Mouse (Mus musculus) embryo, embryonic 11 days (tissue): Measurements from ENCODE around the gene St3gal3.

Experiments used
- DNase-seq: peaks from one replicate; pipeline ENCODE4 v3.0.0-alpha.2; 2015

St3gal3 gene

GRCm38 (mm10) chr4:118138891-118139290 lies 4.2 kb upstream of the St3gal3 start:
- no peak for DNase-seq

GRCm38 (mm10) chr4:118137857-118138256 lies 3.1 kb upstream of the St3gal3 start:
- no peak for DNase-seq

- no peak for DNase-seq
Observed at GRCm38 (mm10) chr4:118137311-118137710, 2.6 kb upstream of the St3gal3 start.

- DNase-seq, result no peak
Observed at GRCm38 (mm10) chr4:118135414-118135813, 700 bp upstream of the St3gal3 start.

- DNase-seq, result no peak
Observed at GRCm38 (mm10) chr4:118131329-118131728, 3.4 kb downstream of the St3gal3 start.

GRCm38 (mm10) chr4:118123030-118123704 lies 11.5 kb downstream of the St3gal3 start:
- no peak for DNase-seq

- no peak for DNase-seq
Observed at GRCm38 (mm10) chr4:118122078-118122477, 12.6 kb downstream of the St3gal3 start.

GRCm38 (mm10) chr4:118117565-118117964 lies 17.1 kb downstream of the St3gal3 start:
- no peak for DNase-seq

- DNase-seq, result no peak
Observed at GRCm38 (mm10) chr4:118116098-118116497, 18.6 kb downstream of the St3gal3 start.

- DNase-seq, result no peak
Observed at GRCm38 (mm10) chr4:118115132-118115531, 19.6 kb downstream of the St3gal3 start.

- DNase-seq, result no peak
Observed at GRCm38 (mm10) chr4:118112601-118113000, 22.1 kb downstream of the St3gal3 start.

GRCm38 (mm10) chr4:118109649-118110048 lies 25.1 kb downstream of the St3gal3 start:
- no peak for DNase-seq

GRCm38 (mm10) chr4:118108779-118109178 lies 25.9 kb downstream of the St3gal3 start:
- DNase-seq, result no peak

- DNase-seq, result no peak
Observed at GRCm38 (mm10) chr4:118105256-118106053, 29.3 kb downstream of the St3gal3 start.

GRCm38 (mm10) chr4:118103280-118103830 lies 31.4 kb downstream of the St3gal3 start:
- DNase-seq, result no peak

GRCm38 (mm10) chr4:118101497-118101896 lies 33.2 kb downstream of the St3gal3 start:
- no peak for DNase-seq

- no peak for DNase-seq
Observed at GRCm38 (mm10) chr4:118099637-118100364, 34.9 kb downstream of the St3gal3 start.

GRCm38 (mm10) chr4:118098571-118098970 lies 36.1 kb downstream of the St3gal3 start:
- no peak for DNase-seq

- no peak for DNase-seq
Observed at GRCm38 (mm10) chr4:118096069-118096468, 38.6 kb downstream of the St3gal3 start.

GRCm38 (mm10) chr4:118092784-118093457 lies 41.8 kb downstream of the St3gal3 start:
- DNase-seq, result no peak

- DNase-seq, result no peak
Observed at GRCm38 (mm10) chr4:118090449-118090848, 44.3 kb downstream of the St3gal3 start.

GRCm38 (mm10) chr4:118089939-118090338 lies 44.8 kb downstream of the St3gal3 start:
- peak; percentile 55 for DNase-seq

- no peak for DNase-seq
Observed at GRCm38 (mm10) chr4:118088771-118089170, 45.9 kb downstream of the St3gal3 start.
